Mouse (Mus musculus): Measurements from ENCODE around the gene Sept7. TPM values are rescaled to one million over a fixed set of nuclear protein-coding genes. Genes with fewer than 3 reads are reported as not detected.
"Not testable (repeated sequence)": the region's sequence is repeated elsewhere in the genome, so short reads cannot be mapped to it uniquely, and the experiment has no call there.

The Sept7 gene
- polyA plus RNA-seq, 1 experiment from 2014 or later = 110 TPM

DNA sequence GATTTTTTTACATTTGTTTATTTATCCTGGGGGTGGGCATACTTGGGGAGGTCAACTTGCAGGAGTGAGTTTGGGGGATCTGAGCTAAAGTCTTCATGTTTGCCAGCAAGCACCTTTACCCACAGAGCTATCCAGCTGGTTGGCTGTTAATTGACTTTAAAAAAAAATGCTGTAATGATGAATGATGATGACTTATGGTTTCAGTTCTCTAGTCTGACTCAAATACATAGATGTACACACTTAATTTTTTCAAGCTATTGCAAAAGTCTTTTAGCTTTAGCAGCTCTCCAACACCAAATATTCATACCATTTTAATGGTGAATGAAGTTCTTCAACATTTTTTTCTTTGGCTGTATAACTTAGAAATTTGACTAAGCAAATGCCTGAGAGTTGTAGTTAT, 8.7 kb downstream of the Sept7 start:
- no peak for DNase-seq
- Histone ChIP-seq H3K4me3 (replicated peaks) (no peak overlapping the region), H3K4me2 (no peak overlapping the region), H3K4me1 (replicated peaks) (peaks cover 12% of the 10 kb centered on the region), H3K9ac (no peak overlapping the region), H3K36me3 (peaks cover 6% of the 10 kb centered on the region), H3K9me3 (replicated peaks) (no peaks in the 10 kb centered on the region), H3K27ac (no peak overlapping the region), H3K27me3 (no peaks in the 10 kb centered on the region)
- no peak for ATAC-seq (ENCODE audit: low read depth)

DNA sequence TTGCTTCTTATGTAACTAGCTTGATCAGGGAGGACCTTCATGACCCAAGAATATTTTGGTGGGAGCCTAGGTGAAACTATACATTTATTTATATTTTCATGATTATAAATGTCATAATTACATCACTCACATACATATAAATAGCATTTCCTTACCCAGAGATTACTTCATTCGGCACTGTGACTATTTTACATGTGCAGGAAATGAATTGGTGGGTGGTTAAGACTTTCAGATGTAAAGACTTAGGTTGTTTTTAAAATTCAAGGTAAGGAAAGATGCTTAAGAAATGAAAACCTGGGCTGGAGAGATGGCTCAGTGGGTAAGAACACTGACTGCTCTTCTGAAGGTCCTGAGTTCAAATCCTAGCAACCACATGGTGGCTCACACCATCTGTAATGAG, 9.8 kb downstream of the Sept7 start:
- H3K27me3 ChIP-seq = no peaks in the 10 kb centered on the region
- 66% methylated on average over 1 of the region's 1 CpGs for WGBS (ENCODE audit: insufficient replicate concordance)
- no peaks in the 10 kb centered on the region for H3K9me3 ChIP-seq (replicated peaks)

DNA sequence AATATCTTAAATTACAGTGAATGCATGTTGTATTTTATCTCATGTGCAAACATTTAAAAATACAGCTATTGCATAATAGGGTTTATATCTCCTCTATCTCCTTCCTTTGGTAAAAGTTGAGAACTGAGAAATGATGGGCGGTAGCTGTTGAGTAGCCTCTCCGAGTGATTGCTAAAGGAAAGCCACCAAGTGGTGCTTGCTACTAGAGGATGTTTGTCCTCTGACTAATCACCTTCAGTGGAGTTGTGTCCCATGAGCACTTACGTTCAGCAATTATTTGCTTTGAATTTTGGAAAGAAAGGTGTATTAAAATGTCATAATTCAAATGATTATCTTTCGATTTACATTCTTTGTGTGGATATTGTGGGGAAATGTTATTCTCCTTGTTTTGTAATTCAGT, 13.6 kb downstream of the Sept7 start:
- H3K4me3 ChIP-seq (replicated peaks) = no peak overlapping the region
- no peaks in the 10 kb centered on the region for H3K9me3 ChIP-seq (replicated peaks)
- no peaks in the 10 kb centered on the region for H3K27me3 ChIP-seq
- ATAC-seq (ENCODE audit: low read depth) = no peak
- no peak for DNase-seq
- 83% methylated on average over 4 of the region's 4 CpGs for WGBS (ENCODE audit: insufficient replicate concordance)
- no peak overlapping the region for H3K4me2 ChIP-seq
- H3K27ac ChIP-seq = no peak overlapping the region
- peaks cover 20% of the 10 kb centered on the region for H3K4me1 ChIP-seq (replicated peaks)
- peaks cover 28% of the 10 kb centered on the region for H3K36me3 ChIP-seq
- H3K9ac ChIP-seq = no peak overlapping the region

More for the DNA sequence above, 9.8 kb downstream of the Sept7 start:
- no peak overlapping the region for H3K4me2 ChIP-seq
- peaks cover 10% of the 10 kb centered on the region for H3K36me3 ChIP-seq
- no peak overlapping the region for H3K27ac ChIP-seq
- DNase-seq (no peak), ATAC-seq (ENCODE audit: low read depth) (no peak)
- H3K4me1 ChIP-seq (replicated peaks) = peaks cover 13% of the 10 kb centered on the region
- no peak overlapping the region for H3K4me3 ChIP-seq (replicated peaks)
- H3K9ac ChIP-seq = no peak overlapping the region

DNA sequence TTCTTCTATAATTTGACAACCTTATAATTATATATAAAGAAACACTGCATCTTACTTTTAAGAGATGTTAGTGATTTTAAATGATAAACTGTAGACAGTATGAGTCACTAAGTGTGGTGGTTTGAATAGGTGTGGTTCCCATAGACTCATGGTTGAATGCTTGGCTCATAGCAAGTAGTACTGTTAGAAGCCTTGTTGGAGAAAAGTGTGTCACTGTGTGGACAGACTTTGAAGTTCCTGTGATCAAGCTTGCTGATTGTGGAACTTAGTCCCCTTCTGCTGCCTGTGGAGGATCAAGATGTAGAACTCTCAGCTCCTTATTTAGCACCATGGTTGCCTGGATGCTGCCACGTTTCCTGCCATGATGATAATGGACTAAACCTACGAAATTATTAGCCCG, 14.9 kb downstream of the Sept7 start:
- Histone ChIP-seq H3K4me3 (replicated peaks) (no peak overlapping the region), H3K27me3 (no peaks in the 10 kb centered on the region), H3K27ac (no peak overlapping the region), H3K4me2 (no peak overlapping the region), H3K36me3 (peaks cover 31% of the 10 kb centered on the region), H3K9ac (no peak overlapping the region), H3K4me1 (replicated peaks) (peaks cover 20% of the 10 kb centered on the region), H3K9me3 (replicated peaks) (no peaks in the 10 kb centered on the region)
- ATAC-seq (ENCODE audit: low read depth) (no peak), DNase-seq (no peak)
- 63% methylated on average over 3 of the region's 3 CpGs for WGBS (ENCODE audit: insufficient replicate concordance)

DNA sequence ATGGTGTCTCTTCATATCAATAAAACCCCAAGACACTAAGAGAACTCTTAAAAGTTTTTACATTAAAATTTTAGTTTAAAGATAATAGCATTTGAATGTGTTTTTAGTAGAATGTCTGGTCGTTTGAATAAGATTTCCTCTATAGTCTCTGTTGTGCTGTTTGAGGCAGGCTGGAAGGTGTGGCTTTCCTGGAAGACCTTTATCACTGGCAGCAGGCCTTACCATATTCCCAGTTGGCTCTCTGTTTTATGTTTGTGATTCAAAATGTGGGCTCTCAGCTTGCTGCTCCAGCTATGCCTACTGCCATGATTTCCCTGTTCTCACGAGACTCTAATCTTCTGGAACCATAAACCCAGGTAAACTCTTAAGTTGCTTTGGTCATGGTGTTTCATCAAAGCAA, 15.3 kb downstream of the Sept7 start:
- Histone ChIP-seq H3K36me3 (peaks cover 31% of the 10 kb centered on the region), H3K4me3 (replicated peaks) (no peak overlapping the region), H3K9me3 (replicated peaks) (no peaks in the 10 kb centered on the region), H3K4me1 (replicated peaks) (peaks cover 20% of the 10 kb centered on the region), H3K27me3 (no peaks in the 10 kb centered on the region), H3K4me2 (no peak overlapping the region), H3K9ac (no peak overlapping the region), H3K27ac (no peak overlapping the region)
- 29% methylated on average over 2 of the region's 2 CpGs for WGBS (ENCODE audit: insufficient replicate concordance)
- peak; percentile 55 for ATAC-seq (ENCODE audit: low read depth)
- DNase-seq = no peak

GRCm38 (mm10) chr9:25271902-25272301, 19.7 kb downstream of the Sept7 start:
- Histone ChIP-seq H3K27ac (no peak overlapping the region), H3K4me3 (replicated peaks) (no peak overlapping the region), H3K4me2 (no peak overlapping the region), H3K27me3 (no peaks in the 10 kb centered on the region), H3K36me3 (peaks cover 26% of the 10 kb centered on the region), H3K4me1 (replicated peaks) (peaks cover 15% of the 10 kb centered on the region), H3K9ac (no peak overlapping the region), H3K9me3 (replicated peaks) (no peaks in the 10 kb centered on the region)
- WGBS (ENCODE audit: insufficient replicate concordance) = 87% methylated on average over 2 of the region's 2 CpGs
- ATAC-seq (ENCODE audit: low read depth) (no peak), DNase-seq (no peak)

GRCm38 (mm10) chr9:25289796-25290195, 37.6 kb downstream of the Sept7 start:
- no peak overlapping the region for H3K9ac ChIP-seq
- DNase-seq = no peak
- H3K27ac ChIP-seq = no peak overlapping the region
- no peak for ATAC-seq (ENCODE audit: low read depth)
- no peaks in the 10 kb centered on the region for H3K9me3 ChIP-seq (replicated peaks)
- no peak overlapping the region for H3K4me2 ChIP-seq
- no peak overlapping the region for H3K4me3 ChIP-seq (replicated peaks)
- WGBS (ENCODE audit: insufficient replicate concordance) = 89% methylated on average over 1 of the region's 1 CpGs
- H3K36me3 ChIP-seq = peaks cover 30% of the 10 kb centered on the region
- no peaks in the 10 kb centered on the region for H3K27me3 ChIP-seq
- no peaks in the 10 kb centered on the region for H3K4me1 ChIP-seq (replicated peaks)

- H3K4me2 ChIP-seq = no peak overlapping the region
- peaks cover 39% of the 10 kb centered on the region for H3K36me3 ChIP-seq
- DNase-seq (peak; percentile 8), ATAC-seq (ENCODE audit: low read depth) (no peak)
- no peaks in the 10 kb centered on the region for H3K4me1 ChIP-seq (replicated peaks)
- WGBS (ENCODE audit: insufficient replicate concordance) = 59% methylated on average over 1 of the region's 1 CpGs
- H3K27me3 ChIP-seq = no peaks in the 10 kb centered on the region
- H3K27ac ChIP-seq = no peak overlapping the region
- H3K4me3 ChIP-seq (replicated peaks) = no peak overlapping the region
- no peak overlapping the region for H3K9ac ChIP-seq
- H3K9me3 ChIP-seq (replicated peaks) = no peaks in the 10 kb centered on the region
These were observed 57.4 kb downstream of the Sept7 start for GRCm38 (mm10) chr9:25309505-25310182.

DNA sequence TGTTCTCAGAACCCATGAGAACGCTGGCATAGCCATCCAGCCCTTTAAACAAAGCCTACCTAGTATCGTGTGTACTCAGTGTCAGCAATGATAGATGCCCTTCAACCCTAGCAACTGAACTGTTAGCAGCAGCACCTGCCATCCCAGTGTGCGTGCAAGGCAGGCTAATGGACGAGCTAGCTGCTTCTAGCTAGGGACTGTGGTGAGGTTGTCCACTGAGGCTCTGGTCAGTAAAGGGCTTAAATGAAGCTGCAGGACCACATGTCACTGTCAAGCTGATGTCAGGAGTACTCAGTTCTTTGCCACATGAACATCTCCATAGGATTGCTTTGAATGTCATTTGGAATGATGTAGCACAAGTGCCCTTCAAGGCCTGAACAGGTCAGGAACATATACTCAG, 62.1 kb downstream of the Sept7 start:
- no peaks in the 10 kb centered on the region for H3K27me3 ChIP-seq
- H3K4me2 ChIP-seq = no peak overlapping the region
- no peak overlapping the region for H3K4me3 ChIP-seq (replicated peaks)
- peaks cover 17% of the 10 kb centered on the region for H3K36me3 ChIP-seq
- WGBS (ENCODE audit: insufficient replicate concordance) = 77% methylated on average over 4 of the region's 4 CpGs
- no peaks in the 10 kb centered on the region for H3K9me3 ChIP-seq (replicated peaks)
- no peak for ATAC-seq (ENCODE audit: low read depth)
- H3K4me1 ChIP-seq (replicated peaks) = no peaks in the 10 kb centered on the region
- H3K27ac ChIP-seq = no peak overlapping the region
- DNase-seq = no peak
- no peak overlapping the region for H3K9ac ChIP-seq

DNA sequence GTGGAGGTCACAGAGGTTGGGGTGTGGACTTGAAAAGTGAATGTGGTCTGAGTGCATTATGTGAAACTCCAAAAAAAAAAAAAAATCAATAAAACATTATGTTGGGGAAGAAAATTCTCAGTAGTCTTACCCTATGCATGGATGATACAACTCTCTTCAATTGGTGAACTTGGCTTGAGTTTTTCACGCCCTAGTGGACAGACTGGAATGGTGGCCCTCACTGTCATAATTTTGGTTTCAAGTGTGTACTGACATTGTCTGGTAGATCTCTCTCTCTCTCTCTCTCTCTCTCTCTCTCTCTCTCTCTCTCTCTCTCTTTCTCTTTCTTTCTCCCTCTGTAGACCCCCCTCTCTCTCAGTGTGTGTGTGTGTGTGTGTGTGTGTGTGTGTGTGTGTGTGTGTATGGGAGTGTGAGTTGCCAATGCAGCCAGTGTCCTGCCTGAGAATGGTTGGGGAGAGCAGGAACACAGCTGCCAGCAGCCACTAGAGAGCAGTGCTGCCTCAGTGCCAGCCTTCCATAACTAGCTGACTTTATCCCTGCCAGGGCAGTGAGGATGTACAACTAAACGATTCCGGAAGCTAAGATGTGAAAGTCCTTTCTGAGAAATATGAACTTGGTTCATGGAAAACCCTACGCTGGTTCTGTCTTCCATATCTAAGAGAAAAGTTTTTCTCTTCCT, 65.7 kb downstream of the Sept7 start:
- ATAC-seq (ENCODE audit: low read depth) (no peak), DNase-seq (no peak)
- no peaks in the 10 kb centered on the region for H3K4me1 ChIP-seq (replicated peaks)
- H3K4me2 ChIP-seq = no peak overlapping the region
- H3K27me3 ChIP-seq = no peaks in the 10 kb centered on the region
- no peak overlapping the region for H3K9ac ChIP-seq
- peaks cover 3% of the 10 kb centered on the region for H3K36me3 ChIP-seq
- 47% methylated on average over 4 of the region's 4 CpGs for WGBS (ENCODE audit: insufficient replicate concordance)
- no peak overlapping the region for H3K4me3 ChIP-seq (replicated peaks)
- H3K27ac ChIP-seq = no peak overlapping the region
- H3K9me3 ChIP-seq (replicated peaks) = no peaks in the 10 kb centered on the region

GRCm38 (mm10) chr9:25319676-25320075, 67.4 kb downstream of the Sept7 start:
- H3K4me1 ChIP-seq (replicated peaks); H3K27ac ChIP-seq; H3K4me3 ChIP-seq (replicated peaks); H3K36me3 ChIP-seq; H3K27me3 ChIP-seq; H3K9ac ChIP-seq; H3K4me2 ChIP-seq; H3K9me3 ChIP-seq (replicated peaks); ATAC-seq (ENCODE audit: low read depth); DNase-seq: not testable (repeated sequence)
- WGBS (ENCODE audit: insufficient replicate concordance) = 77% methylated on average over 6 of the region's 6 CpGs

DNA sequence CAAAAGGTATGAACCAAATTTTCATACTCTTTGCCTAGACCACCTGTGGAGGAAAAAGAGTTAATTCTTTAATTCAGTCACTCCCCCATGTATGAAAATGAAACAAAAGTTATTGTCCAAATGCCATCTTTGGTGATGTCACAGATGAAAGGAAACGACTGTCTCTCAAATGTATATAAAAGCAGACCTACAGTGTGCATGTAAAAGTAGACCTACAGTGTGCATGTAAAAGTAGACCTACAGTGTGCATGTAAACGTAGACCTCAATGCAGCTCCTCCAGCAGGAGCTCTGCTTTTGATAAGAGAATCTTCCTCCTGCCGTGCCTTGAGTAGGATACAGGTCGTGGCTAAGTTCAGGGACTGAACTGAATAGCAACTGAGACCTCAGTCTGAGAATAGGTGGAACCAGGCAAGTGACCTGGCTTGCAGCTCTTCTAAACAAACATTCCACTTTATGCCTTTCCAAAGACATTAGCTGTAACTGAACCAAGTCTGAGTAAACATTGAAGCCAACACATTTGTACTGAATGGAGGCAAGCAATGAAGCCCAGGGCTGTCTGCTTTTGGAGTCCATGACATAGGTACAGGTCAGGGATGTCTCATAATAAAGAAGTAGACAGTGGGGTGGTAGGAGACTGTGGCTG, 75.6 kb downstream of the Sept7 start:
- no peaks in the 10 kb centered on the region for H3K27me3 ChIP-seq
- WGBS (ENCODE audit: insufficient replicate concordance) = 56% methylated on average over 4 of the region's 4 CpGs
- H3K4me2 ChIP-seq = no peak overlapping the region
- ATAC-seq (ENCODE audit: low read depth) (no peak), DNase-seq (no peak)
- H3K27ac ChIP-seq = no peak overlapping the region
- no peak overlapping the region for H3K9ac ChIP-seq
- no peak overlapping the region for H3K4me3 ChIP-seq (replicated peaks)
- no peaks in the 10 kb centered on the region for H3K36me3 ChIP-seq
- no peaks in the 10 kb centered on the region for H3K4me1 ChIP-seq (replicated peaks)
- no peaks in the 10 kb centered on the region for H3K9me3 ChIP-seq (replicated peaks)

Data from liver, embryonic 13.5 days (tissue).